Mouse (Mus musculus) layer of hippocampus, postnatal 14 days (tissue): ENCODE measurements around the gene H2-Eb1. TPM values are rescaled to one million over a fixed set of nuclear protein-coding genes. Genes with fewer than 3 reads are reported as not detected.
"Not testable (repeated sequence)": the region's sequence is repeated elsewhere in the genome, so short reads cannot be mapped to it uniquely, and the experiment has no call there.

Source experiments
- DNase-seq, 2 experiments: peaks; one replicate each; pipeline ENCODE4 v3.0.0; 2021 to 2022; ENCODE audit warnings: low spot score in 2 of 2, mixed read lengths in 1 of 2
- total RNA-seq, 2 experiments: library from RNA; stranded (reverse); gene quantifications; 2 replicates each; pipeline ENCODE4 v1.2.3; 2021

The H2-Eb1 gene
- total RNA-seq, 2 experiments from 2014 or later, result 1.8 to 2.1 TPM

GRCm38 (mm10) chr17:34288131-34288530, 17.5 kb upstream of the H2-Eb1 start:
- no peak for DNase-seq

- DNase-seq, result peak; percentile 77 to 85
Observed at GRCm38 (mm10) chr17:34291609-34292008, 14.1 kb upstream of the H2-Eb1 start.

GRCm38 (mm10) chr17:34292570-34292969, 13.1 kb upstream of the H2-Eb1 start:
- no peak for DNase-seq

GRCm38 (mm10) chr17:34293533-34293932, 12.1 kb upstream of the H2-Eb1 start:
- no peak for DNase-seq

GRCm38 (mm10) chr17:34294249-34294648, 11.4 kb upstream of the H2-Eb1 start:
- no peak for DNase-seq

GRCm38 (mm10) chr17:34295307-34295706, 10.4 kb upstream of the H2-Eb1 start:
- no peak for DNase-seq

GRCm38 (mm10) chr17:34295891-34296794, 9.5 kb upstream of the H2-Eb1 start:
- peak; percentile 45 to 82 for DNase-seq

GRCm38 (mm10) chr17:34299356-34299755, 6.3 kb upstream of the H2-Eb1 start:
- no peak for DNase-seq

- no peak for DNase-seq
Observed at GRCm38 (mm10) chr17:34300071-34300470, 5.6 kb upstream of the H2-Eb1 start.

- DNase-seq, result no peak
Observed at GRCm38 (mm10) chr17:34300691-34301566, 4.7 kb upstream of the H2-Eb1 start.

- DNase-seq, result no peak
Observed at GRCm38 (mm10) chr17:34301670-34302190, 3.9 kb upstream of the H2-Eb1 start.

- no peak for DNase-seq
Observed at GRCm38 (mm10) chr17:34303789-34304188, 1.9 kb upstream of the H2-Eb1 start.

- DNase-seq, result peak; percentile 53 to 87
Observed at GRCm38 (mm10) chr17:34304751-34305150, 916 bp upstream of the H2-Eb1 start.

- DNase-seq, result no peak
Observed at GRCm38 (mm10) chr17:34306407-34306806, 740 bp downstream of the H2-Eb1 start.

GRCm38 (mm10) chr17:34307216-34307615, 1.5 kb downstream of the H2-Eb1 start:
- no peak for DNase-seq

- DNase-seq, result no peak
Observed at GRCm38 (mm10) chr17:34308161-34308560, 2.5 kb downstream of the H2-Eb1 start.

GRCm38 (mm10) chr17:34309225-34309624, 3.6 kb downstream of the H2-Eb1 start:
- DNase-seq, result no peak

- DNase-seq, result peak; percentile 57 to 64
Observed at GRCm38 (mm10) chr17:34309683-34310385, 4.2 kb downstream of the H2-Eb1 start.

- not testable (repeated sequence) for DNase-seq
Observed at GRCm38 (mm10) chr17:34310526-34310925, 4.9 kb downstream of the H2-Eb1 start.

GRCm38 (mm10) chr17:34312185-34312584, 6.5 kb downstream of the H2-Eb1 start:
- no peak for DNase-seq

GRCm38 (mm10) chr17:34313393-34313792, 7.7 kb downstream of the H2-Eb1 start:
- peak; percentile 77 to 78 for DNase-seq
